Mouse (Mus musculus): ENCODE measurements around the gene Hoxb4. TPM values are rescaled to one million over a fixed set of nuclear protein-coding genes. Genes with fewer than 3 reads are reported as not detected.

The Hoxb4 gene
- total RNA-seq, 2 experiments from 2014 or later: 3.4 to 4.0 TPM

DNA sequence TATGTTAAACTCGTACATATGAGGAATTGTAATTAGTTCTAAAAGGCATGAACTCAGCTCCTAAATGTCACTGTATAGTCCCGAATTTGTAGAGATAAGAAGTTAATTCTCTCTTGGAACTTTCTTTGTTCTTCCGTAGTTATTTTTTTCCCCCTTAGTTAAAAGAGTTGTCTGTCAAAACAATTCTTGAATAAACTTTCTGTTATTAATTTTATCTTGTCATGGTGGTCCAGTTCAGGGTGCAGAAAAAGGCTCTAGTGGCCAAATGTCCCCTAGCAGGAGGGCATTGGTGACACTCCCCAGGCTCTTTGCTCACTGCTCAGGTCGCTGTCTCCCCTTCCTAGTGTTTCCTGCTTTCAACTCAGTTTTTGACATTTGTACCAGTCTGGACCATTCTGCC is 29.6 kb downstream of the Hoxb4 start:
- ATAC-seq (ENCODE audit: poor library complexity, severe bottlenecking): no peak

DNA sequence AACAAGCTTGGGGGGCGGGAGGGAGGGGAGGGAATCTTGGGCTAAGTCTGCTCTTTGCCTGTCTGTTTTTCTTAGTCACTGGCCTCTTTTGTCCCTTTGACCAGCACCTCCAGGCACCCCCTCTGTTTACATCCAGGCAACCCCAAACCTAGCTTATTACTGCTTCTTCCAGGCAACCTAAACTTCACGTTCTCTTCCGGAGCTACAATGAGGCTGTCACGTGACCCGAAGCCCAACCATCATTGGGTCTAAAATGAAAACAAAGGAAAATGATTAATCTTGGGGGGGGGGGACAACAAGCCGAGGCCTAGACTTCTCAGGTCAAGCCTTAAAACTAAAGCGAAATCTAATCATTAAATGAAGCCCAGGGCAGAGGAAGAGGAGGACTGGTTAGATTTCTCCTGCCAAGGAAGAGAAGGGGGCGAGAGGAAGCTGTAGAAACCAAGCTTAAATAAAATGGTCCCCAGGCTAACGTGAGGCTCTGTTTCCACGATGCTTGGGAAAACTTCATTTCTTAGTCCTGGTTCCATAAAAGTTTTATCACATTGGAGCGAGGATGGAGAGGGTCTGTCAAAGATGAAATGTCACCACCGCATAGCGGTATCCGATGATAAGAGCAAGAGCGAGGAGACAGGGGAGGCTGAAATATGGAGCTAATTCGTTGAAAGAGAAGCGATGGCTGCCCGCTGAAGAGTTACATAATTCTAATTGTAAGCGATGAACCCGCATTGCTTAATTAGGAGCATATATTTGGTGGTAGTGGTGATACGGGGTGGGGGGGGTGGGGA is 30.3 kb downstream of the Hoxb4 start:
- ATAC-seq (ENCODE audit: poor library complexity, severe bottlenecking): no peak

DNA sequence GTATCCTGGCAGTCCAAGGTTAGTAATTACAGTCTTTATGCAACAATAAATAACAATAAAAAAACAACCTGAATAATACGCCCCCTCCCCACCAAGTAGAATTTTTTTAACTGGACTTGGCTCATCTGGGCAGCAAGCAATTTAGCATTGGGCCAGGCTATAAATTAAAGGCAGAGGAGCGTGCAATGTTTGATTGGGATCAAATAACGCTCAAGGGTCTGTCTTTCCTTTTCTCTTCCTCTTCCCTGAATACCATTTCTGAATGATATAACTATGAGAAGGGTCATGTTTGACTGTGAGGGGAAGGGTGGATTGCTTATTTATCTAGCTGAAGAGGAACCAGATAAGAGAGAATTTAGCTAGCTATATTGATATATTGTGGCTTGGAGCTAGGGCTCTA is 30.9 kb downstream of the Hoxb4 start:
- no peak for ATAC-seq (ENCODE audit: poor library complexity, severe bottlenecking)

DNA sequence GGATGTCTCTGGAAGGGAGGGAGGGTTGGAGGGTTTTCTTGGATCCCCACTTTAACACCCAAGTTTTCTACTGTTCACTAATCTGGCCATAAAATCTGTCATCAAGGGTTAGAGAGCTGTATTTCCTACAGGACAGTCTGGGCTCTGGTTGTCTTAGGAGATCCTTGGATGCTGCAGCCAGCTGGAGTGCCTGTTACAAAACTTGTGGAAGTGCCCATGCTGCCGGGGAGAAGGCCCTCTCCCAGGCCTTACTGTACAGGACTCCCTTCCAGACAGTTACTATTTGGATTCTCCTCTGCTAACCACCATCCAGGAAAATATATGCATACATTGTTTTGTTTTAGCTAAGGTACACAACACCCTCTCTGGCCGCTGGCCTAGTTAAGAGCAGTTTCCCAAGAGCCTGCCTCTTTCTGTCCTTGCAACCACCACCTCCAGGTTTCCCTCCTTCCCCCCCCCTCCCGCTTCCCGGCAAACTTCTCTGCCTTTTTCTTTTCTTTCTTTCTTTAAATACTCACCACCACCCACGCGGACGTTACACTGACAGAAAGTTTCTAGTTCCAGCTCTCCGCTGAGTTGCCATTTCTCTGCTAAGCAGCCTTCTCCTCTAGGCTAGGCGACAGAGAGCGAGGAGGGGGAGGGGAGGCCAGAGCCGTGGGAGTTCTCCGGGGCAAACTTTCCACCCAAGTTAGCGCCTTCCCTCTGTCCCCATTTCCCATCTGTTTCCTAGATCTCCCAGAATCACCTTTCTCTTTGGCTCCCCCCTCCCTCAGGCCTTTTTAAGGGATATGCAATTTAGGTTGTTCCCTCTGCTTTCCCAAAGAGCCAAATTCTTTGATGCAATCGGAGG is 31.6 kb downstream of the Hoxb4 start:
- ATAC-seq (ENCODE audit: poor library complexity, severe bottlenecking): no peak

DNA sequence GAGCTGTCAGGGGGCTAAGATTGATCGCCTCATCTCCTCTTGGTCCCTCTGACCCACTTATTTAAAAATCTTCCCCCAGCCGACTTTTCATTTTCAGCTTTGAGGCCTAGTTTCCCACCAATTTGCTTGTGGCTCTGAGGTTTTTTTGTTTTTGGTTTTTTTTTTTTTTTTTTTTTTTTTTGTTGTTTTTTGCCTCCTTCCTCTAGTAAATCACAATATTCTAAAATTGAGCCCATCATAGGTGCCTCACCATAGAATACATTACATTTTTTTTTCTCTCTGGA is 32.2 kb downstream of the Hoxb4 start, which contains the start of gene Hoxb2:
Hoxb2 (plus strand) TSS at position 185 of the 284 bp plus-strand sequence.
- no peak for ATAC-seq (ENCODE audit: poor library complexity, severe bottlenecking)

DNA sequence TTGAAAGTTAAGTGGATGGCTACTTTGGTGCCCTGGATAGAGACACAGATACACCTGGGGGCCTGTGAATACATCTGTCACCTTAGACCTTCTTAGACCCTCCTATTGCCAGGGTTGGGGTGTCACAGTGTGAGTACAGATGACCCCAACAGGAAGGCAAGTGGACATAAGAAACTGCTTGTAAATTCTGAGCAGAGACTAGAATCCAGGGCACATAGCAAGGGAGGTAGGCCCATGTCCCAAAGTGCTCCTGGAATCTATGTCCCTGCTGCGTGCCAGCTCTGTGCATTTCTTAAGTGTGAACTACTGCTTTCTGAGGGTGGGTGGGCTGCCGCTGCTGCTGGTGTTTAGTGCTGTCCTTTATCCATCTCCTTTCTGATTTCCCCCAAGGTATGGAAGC is 32.7 kb downstream of the Hoxb4 start:
- ATAC-seq (ENCODE audit: poor library complexity, severe bottlenecking): no peak

DNA sequence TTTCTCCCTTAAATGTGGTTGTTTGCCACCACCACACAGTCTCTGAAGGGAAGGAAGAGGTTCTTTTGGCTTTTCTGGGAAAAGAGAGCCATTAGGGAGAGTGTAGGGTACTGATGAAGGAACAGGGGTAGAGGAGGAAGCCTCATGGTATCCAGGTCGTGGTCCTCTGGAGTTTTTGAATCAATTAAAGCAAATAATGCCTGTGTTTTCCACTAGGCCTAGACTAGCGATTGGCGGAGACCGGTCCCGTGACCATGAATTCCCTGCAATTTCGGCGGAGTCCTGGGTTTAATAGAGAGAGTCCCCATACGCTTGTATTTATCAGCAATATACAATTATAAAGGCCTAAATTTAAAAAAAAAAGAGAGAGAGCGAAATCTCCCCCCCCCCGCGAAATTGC is 33.2 kb downstream of the Hoxb4 start:
- no peak for ATAC-seq (ENCODE audit: poor library complexity, severe bottlenecking)

DNA sequence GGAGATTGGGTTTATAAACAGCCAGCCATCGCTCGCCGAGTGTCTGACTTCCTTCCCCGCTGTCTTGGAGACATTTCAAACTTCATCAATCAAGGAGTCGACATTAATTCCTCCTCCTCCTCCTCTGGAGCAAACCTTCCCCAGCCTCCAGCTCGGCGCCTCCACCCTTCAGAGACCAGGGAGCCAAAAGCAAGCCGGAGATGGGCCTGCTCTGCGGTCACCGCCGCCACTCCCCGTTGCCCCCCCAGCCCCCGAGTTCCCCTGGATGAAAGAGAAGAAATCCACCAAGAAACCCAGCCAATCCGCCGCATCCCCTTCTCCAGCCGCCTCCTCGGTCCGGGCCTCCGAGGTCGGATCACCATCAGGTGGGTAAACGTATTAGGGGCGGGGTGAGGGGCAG is 33.8 kb downstream of the Hoxb4 start:
- no peak for ATAC-seq (ENCODE audit: poor library complexity, severe bottlenecking)

DNA sequence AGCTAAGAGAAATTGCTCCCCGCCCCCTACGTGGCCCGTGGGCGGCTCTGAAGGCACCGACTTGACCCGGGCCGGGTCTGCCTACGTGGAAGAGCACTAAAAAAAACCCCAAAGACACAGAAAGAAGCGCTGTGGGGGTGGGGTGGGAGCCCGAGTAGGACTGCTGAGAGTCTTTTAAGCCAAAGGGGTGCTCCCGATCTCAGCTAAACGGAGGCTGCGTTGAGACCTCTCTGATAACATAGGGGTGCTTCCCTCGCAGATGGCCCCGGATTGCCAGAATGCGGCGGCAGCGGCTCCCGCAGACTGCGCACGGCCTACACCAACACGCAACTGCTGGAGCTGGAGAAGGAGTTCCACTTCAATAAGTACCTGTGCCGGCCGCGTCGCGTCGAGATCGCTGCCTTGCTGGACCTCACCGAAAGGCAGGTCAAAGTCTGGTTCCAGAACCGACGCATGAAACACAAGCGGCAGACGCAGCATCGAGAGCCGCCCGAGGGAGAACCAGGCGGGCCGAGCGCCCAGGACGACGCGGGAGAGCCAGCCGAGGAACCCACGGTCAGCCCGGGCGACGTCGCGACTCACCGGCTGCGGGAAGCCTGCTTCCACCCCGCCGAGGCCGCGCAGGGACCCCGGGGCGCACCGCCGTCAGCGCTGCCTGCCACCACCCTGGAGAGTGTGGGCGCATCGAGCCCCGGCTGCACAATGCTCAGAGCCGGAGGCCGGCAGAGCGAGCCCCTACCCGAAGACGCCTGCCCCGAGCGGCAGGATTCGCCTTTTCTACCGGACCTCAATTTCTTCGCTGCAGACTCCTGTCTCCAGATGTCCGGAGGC is 34.8 kb downstream of the Hoxb4 start:
- no peak for ATAC-seq (ENCODE audit: poor library complexity, severe bottlenecking)

DNA sequence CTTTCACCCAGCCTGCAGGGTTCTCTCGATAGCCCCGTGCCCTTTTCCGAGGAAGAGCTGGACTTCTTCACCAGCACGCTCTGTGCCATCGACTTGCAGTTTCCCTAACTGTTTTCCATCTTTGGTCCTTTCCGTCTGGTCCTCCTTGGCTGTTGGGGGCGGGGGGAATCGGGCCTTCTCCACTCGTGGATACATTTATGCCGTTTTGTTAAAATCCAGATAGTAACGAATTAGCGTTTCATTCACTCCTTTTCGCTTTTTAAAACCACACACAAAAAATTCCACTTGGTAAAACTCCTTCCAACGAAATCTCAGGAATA is 35.4 kb downstream of the Hoxb4 start:
- ATAC-seq (ENCODE audit: poor library complexity, severe bottlenecking): no peak

DNA sequence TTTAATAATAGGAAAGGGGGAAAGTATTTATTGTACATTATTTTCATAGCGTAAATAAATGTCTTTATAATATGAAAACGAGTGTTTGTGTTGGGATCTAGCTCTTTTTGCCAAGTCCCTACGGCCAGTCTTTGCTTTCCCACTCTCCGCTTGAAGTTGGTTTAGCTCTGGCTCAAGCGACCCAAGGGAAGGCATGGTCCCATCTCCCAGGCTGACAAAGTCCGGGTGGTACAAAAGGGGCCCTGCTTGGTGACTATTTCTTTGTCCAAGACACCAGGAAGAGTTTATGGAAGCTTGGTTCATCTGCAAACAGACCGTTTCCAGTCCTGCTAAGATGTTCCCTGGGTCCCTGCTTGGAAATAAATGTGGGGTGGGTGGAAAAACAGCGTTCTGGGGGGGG is 35.9 kb downstream of the Hoxb4 start:
- no peak for ATAC-seq (ENCODE audit: poor library complexity, severe bottlenecking)

DNA sequence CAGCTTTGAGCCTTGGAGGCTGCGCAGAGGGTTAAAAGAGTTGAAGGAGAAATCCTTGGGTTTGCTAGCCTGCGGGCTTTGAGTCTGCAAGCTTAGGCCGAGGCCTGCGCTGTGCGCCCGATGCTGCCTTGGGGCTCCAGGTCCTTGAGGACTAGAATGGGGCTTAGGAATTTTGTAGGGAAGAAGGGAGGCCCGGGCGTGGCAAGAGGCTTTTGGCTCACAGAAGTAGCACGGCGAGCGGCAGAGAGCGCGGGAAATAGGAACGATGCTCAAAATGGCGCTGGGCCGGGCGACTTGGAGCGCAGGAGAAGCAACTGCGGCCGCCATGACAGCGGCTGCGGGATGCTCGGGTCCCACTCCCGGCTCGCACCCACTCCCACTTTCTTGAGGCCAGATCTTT is 36.3 kb downstream of the Hoxb4 start:
- no peak for ATAC-seq (ENCODE audit: poor library complexity, severe bottlenecking)

DNA sequence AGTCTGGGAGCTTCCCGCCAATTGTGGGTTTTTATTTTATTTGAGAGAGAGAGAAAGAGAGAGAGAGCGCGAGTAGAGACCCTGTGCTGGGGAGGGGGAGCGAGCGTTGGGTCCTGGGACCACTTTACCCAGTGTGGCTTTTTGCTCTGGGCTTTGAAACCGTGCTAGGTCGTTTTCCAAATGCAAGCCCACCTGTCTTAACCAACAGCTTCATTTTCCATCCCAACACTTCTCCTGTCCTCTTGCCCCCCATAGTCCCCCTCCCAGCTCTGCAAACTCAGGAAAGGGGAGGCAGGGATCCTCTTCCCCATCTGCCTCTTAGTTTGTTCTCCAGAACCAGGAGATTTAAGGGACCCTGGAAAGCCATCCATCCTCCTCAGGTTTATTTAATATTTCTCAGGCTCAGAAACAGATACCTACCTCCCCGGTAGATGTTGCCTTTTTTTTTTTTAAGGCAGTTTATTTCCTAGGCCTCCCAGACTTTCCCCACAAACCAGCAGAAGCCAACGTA is 36.8 kb downstream of the Hoxb4 start:
- no peak for ATAC-seq (ENCODE audit: poor library complexity, severe bottlenecking)

DNA sequence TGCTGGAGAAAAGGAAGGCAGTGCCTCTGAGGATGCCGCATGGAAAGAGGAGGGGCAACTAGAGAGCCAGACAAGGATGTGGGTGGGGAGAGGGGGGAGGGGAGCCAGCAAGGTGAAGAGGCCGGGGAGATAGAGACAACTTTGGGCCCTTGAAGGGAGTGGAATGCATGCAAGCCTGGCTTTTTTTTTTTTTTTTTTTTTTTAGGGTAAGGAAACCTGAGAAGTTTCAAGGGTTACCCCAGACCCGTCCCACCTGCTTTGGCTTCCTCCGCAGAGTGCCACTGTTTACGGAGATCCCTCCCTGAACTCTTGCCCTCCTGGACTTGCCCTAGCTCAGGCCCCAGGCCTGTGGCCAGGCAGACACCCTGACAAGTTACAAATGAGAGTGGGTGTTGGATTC is 45.7 kb downstream of the Hoxb4 start:
- ATAC-seq (ENCODE audit: poor library complexity, severe bottlenecking): no peak

DNA sequence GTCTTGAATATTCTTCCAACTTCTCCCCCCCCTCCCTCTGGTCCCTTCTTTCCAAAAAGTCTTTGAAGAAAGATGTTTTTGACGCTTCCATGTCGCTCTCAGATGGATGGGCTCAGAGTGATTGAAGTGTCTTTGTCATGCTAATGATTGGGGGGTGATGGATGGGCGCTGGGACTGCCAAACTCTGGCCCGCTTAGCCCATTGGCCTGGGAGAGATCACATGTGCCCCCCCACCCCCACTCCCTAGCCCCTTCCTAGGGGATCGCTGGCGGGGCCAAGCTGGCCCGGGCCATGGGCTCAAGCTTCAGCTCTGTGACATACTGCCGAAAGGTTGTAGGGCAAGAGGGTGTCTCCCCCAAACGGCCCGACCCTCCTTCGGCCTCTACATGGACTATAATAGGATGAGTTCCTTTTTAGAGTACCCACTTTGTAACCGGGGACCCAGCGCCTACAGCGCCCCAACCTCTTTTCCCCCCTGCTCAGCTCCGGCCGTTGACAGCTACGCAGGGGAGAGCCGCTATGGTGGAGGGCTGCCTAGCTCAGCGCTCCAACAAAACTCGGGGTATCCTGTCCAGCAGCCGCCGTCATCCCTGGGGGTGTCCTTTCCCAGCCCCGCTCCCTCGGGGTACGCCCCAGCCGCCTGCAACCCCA is 47.5 kb downstream of the Hoxb4 start, which contains the start of gene Hoxb1:
Hoxb1 (plus strand) TSS at position 312 of the 651 bp plus-strand sequence.
- ATAC-seq (ENCODE audit: poor library complexity, severe bottlenecking): peak; percentile 25; the same call in 1 of the 2 replicates

DNA sequence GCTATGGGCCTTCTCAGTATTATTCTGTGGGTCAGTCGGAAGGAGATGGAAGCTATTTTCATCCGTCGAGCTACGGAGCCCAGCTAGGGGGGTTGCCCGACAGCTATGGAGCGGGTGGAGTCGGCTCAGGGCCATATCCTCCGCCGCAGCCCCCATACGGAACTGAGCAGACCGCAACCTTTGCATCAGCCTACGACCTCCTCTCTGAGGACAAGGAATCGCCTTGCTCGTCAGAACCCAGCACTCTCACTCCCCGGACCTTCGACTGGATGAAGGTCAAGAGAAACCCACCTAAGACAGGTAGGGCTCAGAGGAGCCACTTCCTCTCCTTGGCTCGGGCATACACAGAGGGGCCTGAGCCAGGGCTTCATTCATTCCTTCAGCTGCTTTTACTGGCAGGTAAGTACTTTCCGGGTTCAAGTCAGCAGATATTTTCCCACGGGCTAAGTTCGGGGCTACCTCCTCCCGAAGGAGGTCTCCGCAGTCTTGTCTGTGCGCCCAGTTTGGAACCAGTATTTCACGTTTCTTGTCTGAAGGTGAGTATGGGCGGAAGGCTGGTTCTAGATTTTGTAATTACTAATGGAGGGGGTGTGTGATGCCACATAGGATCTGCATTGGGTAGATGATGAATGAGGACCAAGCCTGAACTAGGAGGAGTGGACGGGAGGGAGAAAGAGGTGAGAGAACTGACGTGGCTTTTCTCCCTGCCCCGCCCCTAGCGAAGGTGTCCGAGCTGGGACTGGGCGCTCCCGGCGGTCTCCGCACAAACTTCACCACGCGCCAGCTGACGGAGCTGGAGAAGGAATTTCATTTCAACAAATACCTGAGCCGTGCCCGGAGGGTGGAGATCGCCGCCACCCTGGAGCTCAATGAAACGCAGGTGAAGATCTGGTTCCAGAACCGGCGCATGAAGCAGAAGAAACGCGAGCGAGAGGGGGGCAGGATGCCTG is 48.3 kb downstream of the Hoxb4 start:
- ATAC-seq (ENCODE audit: poor library complexity, severe bottlenecking): peak; percentile 46; the same call in 1 of the 2 replicates

DNA sequence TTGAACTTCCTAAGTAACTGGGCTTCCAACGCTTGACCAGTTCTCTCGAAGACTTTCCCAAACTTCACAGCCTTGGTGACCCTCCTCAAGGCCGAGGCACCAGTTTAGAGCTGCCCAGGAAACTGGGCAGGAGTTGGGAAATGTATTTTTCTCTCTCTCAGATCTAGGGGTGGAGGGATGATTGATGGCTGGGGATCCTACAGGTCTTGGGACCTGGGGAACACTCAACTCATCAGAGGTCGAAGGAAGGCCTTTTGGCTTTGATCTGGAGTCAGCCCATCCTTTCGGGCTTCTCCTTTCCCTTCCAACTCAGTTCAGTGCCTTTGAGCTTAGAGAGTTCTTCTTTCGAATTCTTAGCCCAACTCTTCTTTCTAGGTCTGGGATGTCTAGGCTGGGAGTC is 49.1 kb downstream of the Hoxb4 start:
- ATAC-seq (ENCODE audit: poor library complexity, severe bottlenecking): no peak

DNA sequence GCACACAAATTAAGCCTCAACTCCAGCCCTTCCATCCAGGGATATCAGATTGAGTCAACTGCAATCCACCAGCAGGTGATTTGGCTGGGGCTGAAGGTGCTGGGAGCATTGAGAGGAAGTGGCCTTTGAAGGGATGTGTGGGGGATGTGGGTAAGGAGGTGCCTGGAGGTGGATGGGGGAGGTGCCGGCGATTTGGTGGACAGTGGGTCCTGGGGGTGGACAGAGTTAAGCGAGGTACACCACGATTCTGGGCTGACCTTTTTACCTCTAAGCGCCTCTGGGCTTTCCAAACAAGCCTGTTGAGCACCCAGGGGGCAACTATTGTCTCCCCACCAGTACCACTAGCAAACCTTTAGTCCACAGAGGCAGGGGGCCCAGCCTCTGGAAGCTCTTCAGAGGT is 50.6 kb downstream of the Hoxb4 start:
- no peak for ATAC-seq (ENCODE audit: poor library complexity, severe bottlenecking)

DNA sequence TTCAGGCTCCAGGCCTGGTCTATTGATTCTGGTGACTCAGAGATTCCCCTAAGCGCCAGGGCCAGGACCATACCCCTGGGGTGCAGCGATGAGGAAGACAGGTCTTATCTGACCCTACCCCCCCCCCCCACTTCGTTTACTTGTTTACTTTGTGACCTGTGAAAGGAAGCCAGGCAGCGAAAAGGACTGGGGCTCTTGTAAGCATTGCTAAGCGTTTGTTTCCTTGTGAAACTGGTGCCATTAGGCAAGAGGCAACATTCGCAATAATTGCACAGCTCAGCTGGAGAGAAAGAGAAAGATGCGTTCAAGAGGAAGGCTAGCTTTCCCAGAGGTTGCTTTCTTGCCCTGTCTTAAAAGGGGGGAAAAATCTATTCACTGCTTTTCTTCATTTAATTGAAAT is 51.1 kb downstream of the Hoxb4 start:
- peak; percentile 72 for ATAC-seq (ENCODE audit: poor library complexity, severe bottlenecking)

Data from megakaryocyte, adult 5-6 weeks (primary cell).